Mouse (Mus musculus) heart, embryonic 16.5 days (tissue): Measurements from ENCODE around the gene Gm10354. TPM values are rescaled to one million over a fixed set of nuclear protein-coding genes. Genes with fewer than 3 reads are reported as not detected.
A peak's percentile ranks its signal among the peaks of the same experiment; 100 is the strongest.
"Not testable (repeated sequence)": the region's sequence is repeated elsewhere in the genome, so short reads cannot be mapped to it uniquely, and the experiment has no call there.

ENCODE experiments used
- ATAC-seq: fragments of 200-750 bp; cut with Nextera tagmentation; replicated peaks from 2 replicates; pipeline ENCODE4 v1.8.0; 2017; ENCODE audit warnings: moderate number of reproducible peaks; ENCODE audit not compliant: insufficient read depth, low FRiP score; ENCODE audit errors: extremely low read depth
- H3K27ac ChIP-seq: fragments of 300-500 bp; sonication (generic); 2 replicates; pipeline ENCODE4 v1.5.1; 2014; ENCODE audit warnings: mild to moderate bottlenecking, low read length, control low read depth, moderate library complexity
- H3K27me3 ChIP-seq: fragments of 300-500 bp; sonication (generic); 2 replicates; pipeline ENCODE4 v1.6.1; 2014; ENCODE audit warnings: low read length, mixed read lengths; ENCODE audit not compliant: control insufficient read depth, insufficient read depth
- H3K36me3 ChIP-seq: fragments of 300-500 bp; sonication (generic); 2 replicates; pipeline ENCODE4 v1.6.1; 2014; ENCODE audit not compliant: control insufficient read depth, insufficient read depth
- H3K4me1 ChIP-seq: fragments of 300-500 bp; sonication (generic); 2 replicates; pipeline ENCODE4 v1.6.1; 2014; ENCODE audit warnings: low read length, mixed read lengths; ENCODE audit not compliant: control insufficient read depth, insufficient read depth
- H3K4me2 ChIP-seq: fragments of 300-500 bp; sonication (generic); 2 replicates; pipeline ENCODE4 v1.6.1; 2014; ENCODE audit warnings: low read depth, mild to moderate bottlenecking, control low read depth, low read length
- H3K4me3 ChIP-seq: fragments of 300-500 bp; sonication (generic); 2 replicates; pipeline ENCODE4 v1.5.1; 2014; ENCODE audit warnings: mild to moderate bottlenecking, control low read depth, low read length
- H3K9ac ChIP-seq: fragments of 300-500 bp; sonication (generic); 2 replicates; pipeline ENCODE4 v1.6.1; 2014; ENCODE audit warnings: low read length, control low read depth
- H3K9me3 ChIP-seq: fragments of 300-500 bp; sonication (generic); replicated peaks from 2 replicates; pipeline ENCODE4 v1.6.1; 2016; ENCODE audit warnings: low read length; ENCODE audit not compliant: control insufficient read depth
- WGBS: fragments of 180-500 bp; shearing (Covaris S2); extraction: QIAGEN DNeasy Blood & Tissue Kit; methylation state at CpG from one replicate; pipeline ENCODE4 v1.1.7; 2014; 5-methylcytosine and 5-hydroxymethylcytosine counted together
- polyA plus RNA-seq: library from polyadenylated mRNA; unstranded; fragments of >200 nt; fragmentation: Nextera tagmentation; extraction: Ambion mirVana; gene quantifications from 2 replicates; pipeline ENCODE4 v1.2.1, GENCODE M21; 2015

Gene Gm10354
- polyA plus RNA-seq, 1 experiment from 2014 or later: not detected

DNA sequence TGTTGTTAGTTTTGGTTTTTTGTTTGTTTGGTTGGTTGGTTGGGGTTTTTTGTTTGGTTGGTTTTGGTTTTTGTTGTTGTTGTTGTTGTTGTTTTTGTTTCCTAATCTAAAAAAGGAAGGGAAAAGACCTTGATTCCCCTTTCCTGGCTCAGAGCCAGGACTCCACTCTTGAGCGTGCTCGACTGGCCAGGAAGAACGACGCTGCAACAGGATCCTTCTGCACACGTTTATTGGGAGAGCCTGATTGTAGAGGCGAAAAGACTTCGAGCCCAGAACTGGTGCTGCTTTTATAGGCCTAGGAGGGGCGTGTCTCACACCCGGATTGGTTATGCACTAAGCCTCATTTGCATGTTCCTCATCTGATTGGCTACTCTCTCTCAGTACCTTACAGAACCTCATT lies 19.3 kb upstream of the Gm10354 start:
- H3K27ac ChIP-seq, H3K4me3 ChIP-seq, H3K27me3 ChIP-seq, H3K9ac ChIP-seq, ATAC-seq, H3K4me1 ChIP-seq, H3K4me2 ChIP-seq, H3K36me3 ChIP-seq: not testable (repeated sequence)
- 74% methylated on average over 9 of the region's 9 CpGs for WGBS
- H3K9me3 ChIP-seq: peaks cover 11% of the 10 kb centered on the region; the same call in 1 of the 2 replicates

DNA sequence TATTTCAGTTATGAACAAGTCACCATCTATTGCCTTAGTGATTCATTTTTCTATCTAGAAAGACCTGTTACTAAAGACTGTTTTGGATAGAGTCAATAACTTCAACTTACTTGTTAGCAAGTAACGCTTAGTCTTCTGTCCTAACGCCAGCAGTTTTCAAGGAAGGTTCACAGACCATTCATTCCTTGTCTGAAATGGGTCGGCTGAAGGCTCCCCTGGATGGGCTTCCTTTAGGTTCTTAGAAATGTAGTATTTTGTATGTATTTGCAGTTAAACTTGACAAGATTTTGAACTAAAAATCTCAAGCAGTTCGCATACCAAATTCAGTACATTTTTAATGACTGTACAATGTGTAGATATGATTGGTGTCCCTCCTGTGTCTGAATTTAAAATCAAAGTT lies 18.8 kb upstream of the Gm10354 start:
- H3K36me3 ChIP-seq, H3K4me2 ChIP-seq, H3K4me3 ChIP-seq, H3K9ac ChIP-seq, H3K4me1 ChIP-seq, H3K27me3 ChIP-seq, H3K27ac ChIP-seq, ATAC-seq: not testable (repeated sequence)
- H3K9me3 ChIP-seq: peaks cover 11% of the 10 kb centered on the region; the same call in 1 of the 2 replicates
- WGBS: 77% methylated on average over 4 of the region's 4 CpGs

DNA sequence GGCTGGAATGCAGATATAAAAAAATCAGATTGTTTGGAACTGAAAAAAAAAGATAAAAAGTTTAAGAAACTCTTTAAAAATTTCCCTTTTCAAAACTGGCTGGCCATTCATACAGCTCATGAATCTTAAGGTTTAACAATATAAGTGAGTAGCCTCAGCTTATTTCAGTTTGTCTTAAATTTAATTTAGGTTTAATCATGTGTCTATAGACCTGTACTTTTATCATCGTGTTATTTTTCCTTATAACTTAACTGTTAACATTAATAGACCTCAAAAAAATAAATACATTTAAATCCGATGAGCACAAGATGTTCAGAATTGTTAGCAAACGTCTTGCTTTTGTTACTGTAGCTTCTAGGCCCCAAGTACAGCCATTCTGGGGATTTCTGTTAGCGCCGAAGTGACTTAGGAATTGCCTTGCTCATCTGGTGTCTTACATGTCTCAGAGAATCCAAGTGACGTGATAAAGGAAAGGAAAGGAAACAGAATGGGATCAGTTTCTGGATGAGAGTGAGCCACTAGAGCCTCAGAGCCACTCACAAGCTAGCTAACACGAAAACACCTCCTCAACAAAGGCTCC lies 18.0 kb upstream of the Gm10354 start:
- not testable (repeated sequence) for ATAC-seq, H3K4me1 ChIP-seq, H3K27ac ChIP-seq, H3K27me3 ChIP-seq, H3K4me3 ChIP-seq, H3K9me3 ChIP-seq, H3K4me2 ChIP-seq, H3K9ac ChIP-seq, H3K36me3 ChIP-seq
- 67% methylated on average over 6 of the region's 7 CpGs for WGBS

DNA sequence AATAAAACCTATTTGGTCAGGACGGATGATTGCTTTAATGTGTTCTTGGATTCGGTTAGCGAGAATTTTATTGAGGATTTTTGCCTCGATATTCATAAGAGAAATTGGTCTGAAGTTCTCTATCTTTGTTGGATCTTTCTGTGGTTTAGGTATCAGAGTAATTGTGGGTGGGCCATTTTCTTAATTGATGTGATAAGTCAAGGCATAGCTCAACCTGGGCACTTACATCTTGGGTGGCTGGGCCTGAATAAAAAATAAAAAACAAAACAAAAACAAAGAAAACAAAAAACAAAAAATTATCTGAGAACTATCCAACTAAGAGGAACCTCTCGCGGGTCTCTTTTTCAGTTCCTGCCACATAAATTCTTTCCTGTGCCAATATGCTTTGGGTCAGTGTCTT lies 15.4 kb upstream of the Gm10354 start:
- not testable (repeated sequence) for H3K27me3 ChIP-seq, H3K36me3 ChIP-seq, H3K9ac ChIP-seq, ATAC-seq, H3K4me1 ChIP-seq, H3K27ac ChIP-seq, H3K4me2 ChIP-seq, H3K4me3 ChIP-seq
- 80% methylated on average over 6 of the region's 6 CpGs for WGBS
- H3K9me3 ChIP-seq: peaks cover 11% of the 10 kb centered on the region

DNA sequence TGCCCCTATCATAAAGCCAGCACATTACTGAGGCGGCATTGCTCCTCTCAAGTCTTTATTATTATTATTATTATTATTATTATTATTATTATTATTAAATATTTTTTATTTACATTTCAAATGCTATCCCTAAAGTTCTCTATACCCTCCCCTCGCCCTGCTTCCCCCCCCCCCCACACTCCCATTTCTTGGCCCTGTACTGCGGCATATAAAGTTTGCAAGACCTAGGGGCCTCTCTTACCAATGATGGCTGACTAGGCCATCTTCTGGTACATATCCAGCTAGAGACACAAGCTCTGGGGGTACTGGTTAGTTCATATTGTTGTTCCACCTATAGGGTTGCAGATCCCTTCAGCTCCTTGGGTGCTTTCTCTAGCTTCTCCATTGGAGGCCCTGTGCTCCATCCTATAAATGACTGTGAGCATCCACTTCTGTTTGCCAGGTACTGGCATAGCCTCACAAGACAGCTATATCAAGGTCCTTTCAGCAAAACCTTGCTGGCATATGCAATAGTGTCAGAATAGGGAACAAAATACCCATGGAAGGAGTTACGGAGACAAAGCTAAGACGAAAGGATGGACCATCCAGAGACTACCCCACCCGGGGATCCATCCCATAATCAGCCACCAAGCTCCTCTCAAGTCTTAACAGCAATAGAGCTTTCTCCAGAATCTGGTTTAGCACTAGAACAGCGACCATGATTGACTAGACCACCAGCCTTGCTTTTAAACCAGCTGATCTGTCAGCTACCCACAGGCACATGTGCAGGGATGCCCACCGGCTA lies 11.8 kb upstream of the Gm10354 start:
- H3K4me1 ChIP-seq, H3K9ac ChIP-seq, H3K36me3 ChIP-seq, H3K27me3 ChIP-seq, H3K9me3 ChIP-seq, ATAC-seq, H3K4me2 ChIP-seq, H3K4me3 ChIP-seq, H3K27ac ChIP-seq: not testable (repeated sequence)
- whole genome bisulfite sequencing: 66% methylated on average over 7 of the region's 8 CpGs

DNA sequence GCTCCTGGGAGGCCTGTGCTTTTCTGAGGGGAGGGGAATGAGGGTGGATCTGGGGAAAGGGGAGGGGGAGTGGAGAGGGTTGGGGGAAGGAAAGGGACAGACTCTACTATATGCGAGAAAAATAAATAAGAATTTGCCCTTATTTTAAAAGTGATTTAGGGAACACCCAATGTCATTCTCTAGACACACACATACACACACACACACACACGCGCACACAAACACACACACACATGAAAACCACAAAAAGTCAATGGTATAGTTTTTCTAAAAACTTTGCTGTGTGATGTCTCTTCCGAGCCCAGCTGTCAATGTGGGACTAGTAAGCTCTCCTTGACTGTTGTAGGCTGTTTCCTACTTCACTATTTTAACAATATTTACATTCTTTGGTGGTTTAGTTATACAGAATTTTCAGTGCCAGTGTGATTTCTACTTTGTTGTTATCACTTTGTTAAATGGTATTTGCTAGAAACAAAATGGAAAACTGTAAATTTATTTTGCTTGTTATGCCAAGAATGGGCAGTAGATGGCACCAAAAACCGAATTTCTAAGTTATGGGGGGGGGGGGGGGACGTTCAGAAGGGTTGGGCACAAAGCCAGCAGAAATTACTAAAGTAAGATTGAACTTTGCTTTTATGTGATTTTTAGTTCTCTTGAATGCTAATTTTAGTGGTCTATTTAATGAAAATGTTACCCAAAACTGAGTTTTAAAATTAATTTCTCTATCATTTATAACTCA lies 8.1 kb upstream of the Gm10354 start:
- 37% methylated on average over 5 of the region's 6 CpGs for WGBS
- not testable (repeated sequence) for H3K9ac ChIP-seq, H3K36me3 ChIP-seq, H3K27me3 ChIP-seq, H3K27ac ChIP-seq, H3K4me2 ChIP-seq, H3K4me3 ChIP-seq, H3K9me3 ChIP-seq, H3K4me1 ChIP-seq
- ATAC-seq: peak; percentile 69

DNA sequence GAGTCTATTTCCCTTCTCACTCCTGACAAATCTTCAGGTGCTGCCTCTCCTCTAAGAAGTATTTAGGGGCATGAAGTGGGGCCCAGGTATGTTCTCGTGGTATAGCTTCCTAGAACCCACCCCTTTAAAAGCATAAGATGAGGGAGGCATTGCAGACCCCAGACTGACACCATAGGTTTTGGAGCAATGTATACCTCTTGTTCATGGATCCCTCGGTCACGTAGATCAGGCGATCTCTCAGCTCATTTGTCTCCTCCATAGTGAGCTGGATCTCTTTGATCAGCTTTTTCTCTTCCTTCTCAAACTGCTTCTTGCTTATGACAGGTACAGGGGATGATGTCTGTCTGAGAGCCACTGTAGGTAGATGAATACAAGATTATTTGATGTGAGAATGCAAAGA lies 1.4 kb downstream of the Gm10354 start:
- H3K9me3 ChIP-seq, H3K27ac ChIP-seq, H3K4me1 ChIP-seq, H3K36me3 ChIP-seq, H3K4me2 ChIP-seq, H3K4me3 ChIP-seq, H3K9ac ChIP-seq, ATAC-seq, H3K27me3 ChIP-seq: not testable (repeated sequence)
- 56% methylated on average over 4 of the region's 4 CpGs for WGBS

DNA sequence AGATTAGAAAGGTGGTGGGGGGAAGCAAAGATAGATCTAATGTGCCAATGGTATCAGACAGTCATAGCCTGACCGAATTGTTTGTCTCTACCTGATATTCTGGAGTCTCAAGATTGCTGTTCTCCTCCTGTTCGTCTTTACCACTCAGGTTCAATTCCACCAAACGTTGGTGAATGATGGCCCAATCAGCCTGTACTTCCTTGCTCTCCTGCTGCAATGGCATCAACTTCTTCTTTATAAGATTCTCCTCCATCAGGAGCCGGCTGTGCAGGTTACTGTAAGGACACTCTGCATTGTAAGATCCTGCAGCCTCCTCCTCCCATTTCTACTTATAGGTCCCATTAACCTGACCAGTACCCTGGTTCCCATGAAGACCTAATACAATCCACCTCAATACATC lies 3.4 kb downstream of the Gm10354 start:
- not testable (repeated sequence) for H3K4me2 ChIP-seq, H3K27me3 ChIP-seq
- WGBS: 46% methylated on average over 3 of the region's 4 CpGs

DNA sequence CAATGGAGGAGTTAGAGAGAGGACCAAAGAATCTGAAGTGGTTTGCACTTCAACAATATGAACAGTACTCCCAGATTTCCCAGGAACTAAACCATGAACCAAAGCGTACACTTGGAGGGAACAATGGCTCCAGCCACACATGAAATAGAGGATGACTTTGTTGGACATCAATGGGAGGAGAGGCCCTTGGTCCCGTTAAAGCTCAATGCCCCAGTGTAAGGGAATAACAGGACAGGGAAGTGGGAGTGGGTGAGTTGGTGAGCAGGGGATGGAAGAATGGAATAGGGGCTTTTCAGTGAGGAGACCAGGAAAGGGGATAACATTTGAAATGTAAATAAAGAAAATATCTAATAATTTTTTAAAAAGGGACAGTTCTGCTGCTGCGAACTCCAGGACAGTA lies 5.9 kb downstream of the Gm10354 start:
- H3K27me3 ChIP-seq, H3K9ac ChIP-seq, H3K4me2 ChIP-seq, ATAC-seq, H3K36me3 ChIP-seq, H3K27ac ChIP-seq, H3K4me1 ChIP-seq, H3K9me3 ChIP-seq, H3K4me3 ChIP-seq: not testable (repeated sequence)
- 69% methylated on average over 3 of the region's 3 CpGs for WGBS

More for the DNA sequence above, 3.4 kb downstream of the Gm10354 start:
- ATAC-seq, H3K4me1 ChIP-seq, H3K36me3 ChIP-seq, H3K4me3 ChIP-seq, H3K27ac ChIP-seq, H3K9ac ChIP-seq, H3K9me3 ChIP-seq: not testable (repeated sequence)
